Mouse (Mus musculus): ENCODE measurements around the gene Ung.

Gene Ung

GRCm38 (mm10) chr5:114131521-114131840, 1.3 kb downstream of the Ung start:
- DNase-seq: peak; percentile 69

- DNase-seq: no peak
Measured at GRCm38 (mm10) chr5:114132841-114133240, 2.7 kb downstream of the Ung start.

- peak; percentile 55 for DNase-seq
Measured at GRCm38 (mm10) chr5:114134091-114134534, 3.9 kb downstream of the Ung start.

GRCm38 (mm10) chr5:114135516-114135915, 5.3 kb downstream of the Ung start:
- DNase-seq: no peak

- DNase-seq: no peak
Measured at GRCm38 (mm10) chr5:114137481-114138276, 7.5 kb downstream of the Ung start.

GRCm38 (mm10) chr5:114138277-114139164, 8.3 kb downstream of the Ung start:
- DNase-seq: peak; percentile 57

GRCm38 (mm10) chr5:114139175-114139574, 9.0 kb downstream of the Ung start:
- peak; percentile 93 for DNase-seq

- DNase-seq: peak; percentile 57
Measured at GRCm38 (mm10) chr5:114146028-114146888, 16.1 kb downstream of the Ung start, which contains the start of gene Acacb. Gene Acacb (plus strand): TSS chr5:114146535.

- DNase-seq: no peak
Measured at GRCm38 (mm10) chr5:114147043-114147972, 17.1 kb downstream of the Ung start.

- peak; percentile 32 for DNase-seq
Measured at GRCm38 (mm10) chr5:114152359-114153092, 22.3 kb downstream of the Ung start.

GRCm38 (mm10) chr5:114153490-114153889, 23.3 kb downstream of the Ung start:
- peak; percentile 39 for DNase-seq

- DNase-seq: no peak
Measured at GRCm38 (mm10) chr5:114154765-114155164, 24.6 kb downstream of the Ung start.

- DNase-seq: peak; percentile 49
Measured at GRCm38 (mm10) chr5:114155168-114155933, 25.2 kb downstream of the Ung start.

GRCm38 (mm10) chr5:114157236-114157635, 27.1 kb downstream of the Ung start:
- DNase-seq: no peak

GRCm38 (mm10) chr5:114161424-114161823, 31.2 kb downstream of the Ung start:
- DNase-seq: no peak

GRCm38 (mm10) chr5:114162106-114162815, 32.1 kb downstream of the Ung start:
- DNase-seq: no peak

GRCm38 (mm10) chr5:114163117-114163696, 33.0 kb downstream of the Ung start:
- DNase-seq: no peak

GRCm38 (mm10) chr5:114170345-114170744, 40.2 kb downstream of the Ung start:
- DNase-seq: no peak

- no peak for DNase-seq
Measured at GRCm38 (mm10) chr5:114172936-114173335, 42.8 kb downstream of the Ung start.

Measured in kidney, postnatal 14 days (tissue).